22 mouse cellular contexts compared by ENCODE assay signal in the genomic region with DNA sequence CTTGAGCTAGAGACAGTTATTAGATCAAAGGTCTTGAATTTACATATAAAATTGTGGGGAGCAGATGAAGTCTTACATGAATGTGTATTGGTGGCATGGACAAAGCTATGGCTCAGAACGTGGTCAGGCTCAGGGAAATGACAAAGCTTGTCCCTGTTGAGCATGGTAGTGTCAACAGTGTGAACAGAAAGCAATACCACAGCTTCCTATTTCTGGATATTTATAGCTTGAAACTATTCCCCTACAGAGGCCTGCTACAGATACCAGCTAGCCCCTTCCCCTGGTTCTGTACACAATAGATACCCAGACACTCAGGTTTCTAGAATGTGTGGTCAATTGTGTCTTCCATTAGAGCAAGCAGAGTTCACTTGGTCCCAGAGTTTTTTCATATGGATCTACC.
"Had no signal": no experiment of that assay in that cellular context is flagged by ENCODE, and none has a peak within 500 bp of the region (broad histone marks: within the 10 kb centered on the region; RNA-seq: fewer than 3 reads in every experiment).

No protein-coding gene starts in this region.

- H3K9me3 ChIP-seq: limb, embryonic 12.5 days; limb, embryonic 15.5 days; liver, embryonic 15.5 days; midbrain, embryonic 13.5 days; neural tube, embryonic 13.5 days; stomach, embryonic 15.5 days had no signal

- ATAC-seq: midbrain, embryonic 13.5 days; midbrain, embryonic 16.5 days had no signal

- H3K4me1 ChIP-seq: limb, embryonic 15.5 days; midbrain, embryonic 13.5 days; neural tube, embryonic 13.5 days; stomach, embryonic 15.5 days had no signal

- H3K27me3 ChIP-seq: limb, embryonic 12.5 days; limb, embryonic 15.5 days; liver, embryonic 15.5 days; midbrain, embryonic 13.5 days; neural tube, embryonic 13.5 days; stomach, embryonic 15.5 days had no signal

- H3K9ac ChIP-seq: limb, embryonic 12.5 days; limb, embryonic 15.5 days; liver, embryonic 15.5 days; midbrain, embryonic 13.5 days; neural tube, embryonic 13.5 days; stomach, embryonic 15.5 days had no signal

- H3K4me3 ChIP-seq: limb, embryonic 12.5 days; limb, embryonic 15.5 days; liver, embryonic 15.5 days; midbrain, embryonic 13.5 days; myocyte; neural tube, embryonic 13.5 days; stomach, embryonic 15.5 days had no signal

- H3K36me3 ChIP-seq: limb, embryonic 12.5 days; limb, embryonic 15.5 days; liver, embryonic 15.5 days; midbrain, embryonic 13.5 days; neural tube, embryonic 13.5 days; stomach, embryonic 15.5 days had no signal

- H3K27ac ChIP-seq: limb, embryonic 12.5 days; limb, embryonic 15.5 days; liver, embryonic 15.5 days; midbrain, embryonic 13.5 days; neural tube, embryonic 13.5 days; stomach, embryonic 15.5 days had no signal

- DNase-seq: kidney, adult 18-20 months; kidney, adult 9 months; kidney, postnatal 14 days; kidney, postnatal 4 days; left cerebral cortex, postnatal 4 days; lung, adult 2 months; lung, postnatal 14 days; lung, postnatal 4 days; retina, postnatal 1 day; right cerebral cortex, postnatal 25 days; spleen, adult 18-20 months; thymus, adult 2 months; thymus, postnatal 14 days; thymus, postnatal 4 days had no signal

- H3K4me2 ChIP-seq: limb, embryonic 12.5 days; limb, embryonic 15.5 days; liver, embryonic 15.5 days; midbrain, embryonic 13.5 days; neural tube, embryonic 13.5 days; stomach, embryonic 15.5 days had no signal
